Mouse (Mus musculus) heart, embryonic 13.5 days (tissue): ENCODE measurements around the gene Insc. TPM values are rescaled to one million over a fixed set of nuclear protein-coding genes. Genes with fewer than 3 reads are reported as not detected.

ENCODE experiments used
- ATAC-seq: fragments of 200-750 bp; cut with Nextera tagmentation; 2 replicates; pipeline ENCODE4 v1.8.0; 2017; ENCODE audit warnings: moderate TSS enrichment; ENCODE audit not compliant: insufficient number of reproducible peaks, low FRiP score, low TSS enrichment; ENCODE audit errors: extremely low read depth
- H3K27ac ChIP-seq: fragments of 300-500 bp; sonication (generic); replicated peaks from 2 replicates; pipeline ENCODE4 v1.5.1; 2015; ENCODE audit warnings: moderate library complexity, mild to moderate bottlenecking, inconsistent platforms
- H3K27me3 ChIP-seq: fragments of 300-500 bp; sonication (generic); replicated peaks from 2 replicates; pipeline ENCODE4 v1.6.1; 2015; ENCODE audit warnings: mild to moderate bottlenecking, inconsistent platforms
- H3K36me3 ChIP-seq: fragments of 300-500 bp; sonication (generic); 2 replicates; pipeline ENCODE4 v1.6.1; 2015; ENCODE audit warnings: mild to moderate bottlenecking, inconsistent platforms
- H3K4me1 ChIP-seq: fragments of 300-500 bp; sonication (generic); 2 replicates; pipeline ENCODE4 v1.6.1; 2015; ENCODE audit warnings: inconsistent platforms
- H3K4me2 ChIP-seq: fragments of 300-500 bp; sonication (generic); 2 replicates; pipeline ENCODE4 v1.6.1; 2015; ENCODE audit warnings: inconsistent platforms, mild to moderate bottlenecking, moderate library complexity
- H3K4me3 ChIP-seq: fragments of 300-500 bp; sonication (generic); 2 replicates; pipeline ENCODE4 v1.5.1; 2015; ENCODE audit warnings: moderate library complexity, mild to moderate bottlenecking, inconsistent platforms
- H3K9ac ChIP-seq: fragments of 300-500 bp; sonication (generic); 2 replicates; pipeline ENCODE4 v1.6.1; 2015; ENCODE audit warnings: inconsistent platforms, mild to moderate bottlenecking, moderate library complexity
- H3K9me3 ChIP-seq: fragments of 300-500 bp; sonication (generic); 2 replicates; pipeline ENCODE4 v1.6.1; 2016; ENCODE audit warnings: inconsistent platforms
- WGBS: fragments of 180-500 bp; shearing (Covaris S2); methylation state at CpG from one replicate; pipeline ENCODE4 v1.1.7; 2015; ENCODE audit warnings: mixed read lengths; 5-methylcytosine and 5-hydroxymethylcytosine counted together
- polyA plus RNA-seq: library from polyadenylated mRNA; unstranded; fragments of >200 nt; fragmentation: Nextera tagmentation; extraction: Ambion mirVana; gene quantifications from 2 replicates; pipeline ENCODE4 v1.2.1, GENCODE M21; 2015

Insc gene
- polyA plus RNA-seq, 1 experiment from 2014 or later, result 4.3 TPM

DNA sequence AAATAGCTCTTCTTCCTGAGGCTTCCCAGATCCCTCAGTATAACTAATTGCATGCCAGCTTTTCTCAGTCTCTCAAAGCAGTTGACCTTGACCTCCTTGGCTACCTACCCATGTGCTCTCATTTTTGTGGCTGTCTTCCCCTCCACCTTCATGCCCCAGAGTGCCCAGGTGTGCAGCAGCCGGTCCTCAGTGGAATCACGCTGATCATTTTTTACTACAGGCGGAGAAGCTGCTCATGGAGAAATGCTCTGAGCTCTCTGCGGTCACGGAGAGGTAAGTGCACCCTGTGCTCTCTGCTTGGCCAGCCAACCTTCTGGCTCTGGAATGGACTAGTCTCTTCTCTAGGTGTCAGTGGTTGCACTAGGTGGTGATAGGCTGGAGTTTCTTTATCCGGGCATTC lies 48.5 kb downstream of the Insc start:
- ATAC-seq, result no peak

DNA sequence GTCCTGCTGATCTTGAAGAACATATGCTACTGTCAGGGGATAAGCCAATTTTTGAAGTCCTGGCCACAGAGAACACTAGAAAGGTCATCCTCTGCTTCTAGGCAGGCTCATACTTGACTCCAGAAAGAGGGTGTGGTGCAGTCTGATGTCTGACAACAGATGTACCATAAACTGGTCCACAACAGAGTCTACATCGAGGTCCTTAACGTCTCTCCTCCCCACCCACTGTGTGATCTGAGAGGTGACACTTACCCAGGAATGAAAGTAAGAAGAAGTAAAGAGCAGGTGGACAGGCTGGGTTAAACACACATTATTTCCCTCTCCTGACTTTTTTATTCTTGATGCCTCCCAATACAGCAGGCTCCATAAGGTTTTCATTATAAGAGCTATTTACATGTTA lies 50.9 kb downstream of the Insc start:
- no peak for ATAC-seq
- 75% methylated on average over 2 of the region's 2 CpGs for WGBS

More for the DNA sequence above, 48.5 kb downstream of the Insc start:
- Histone ChIP-seq H3K4me3 (no peak overlapping the region), H3K27me3 (no peaks in the 10 kb centered on the region), H3K9ac (no peak overlapping the region), H3K4me1 (peaks cover 3% of the 10 kb centered on the region; the same call in 1 of the 2 replicates), H3K36me3 (no peaks in the 10 kb centered on the region), H3K27ac (no peak overlapping the region), H3K4me2 (no peak overlapping the region), H3K9me3 (no peaks in the 10 kb centered on the region; the same call in 1 of the 2 replicates)
- WGBS, result 74% methylated on average over 6 of the region's 6 CpGs

DNA sequence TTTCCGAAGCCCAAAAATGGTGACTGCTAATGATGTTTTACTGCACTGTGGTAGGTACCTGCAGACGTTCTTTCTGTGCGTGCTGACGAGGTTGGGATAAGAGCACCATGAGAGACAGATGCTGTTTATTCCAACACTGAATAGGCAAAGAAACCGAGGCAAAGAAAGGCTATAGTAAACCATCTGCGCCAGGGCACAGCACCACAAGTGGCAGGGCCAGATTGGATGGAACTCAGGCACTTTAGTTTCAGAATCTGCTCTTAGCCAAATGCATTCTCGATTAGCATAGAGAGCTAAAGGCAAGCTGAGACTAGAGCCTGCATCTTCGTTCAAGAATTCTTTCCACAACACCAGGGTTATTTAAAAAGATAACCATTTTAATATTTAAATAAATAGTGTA lies 59.1 kb downstream of the Insc start:
- Histone ChIP-seq H3K27me3 (no peaks in the 10 kb centered on the region), H3K4me2 (no peak overlapping the region), H3K4me3 (no peak overlapping the region), H3K36me3 (no peaks in the 10 kb centered on the region), H3K9me3 (no peaks in the 10 kb centered on the region), H3K4me1 (no peaks in the 10 kb centered on the region), H3K9ac (no peak overlapping the region), H3K27ac (no peak overlapping the region)
- 68% methylated on average over 8 of the region's 8 CpGs for WGBS
- no peak for ATAC-seq

More for the DNA sequence above, 50.9 kb downstream of the Insc start:
- no peak overlapping the region for H3K4me2 ChIP-seq
- no peak overlapping the region for H3K27ac ChIP-seq
- H3K27me3 ChIP-seq, result no peaks in the 10 kb centered on the region
- no peaks in the 10 kb centered on the region; the same call in 1 of the 2 replicates for H3K9me3 ChIP-seq
- H3K4me1 ChIP-seq, result peaks cover 3% of the 10 kb centered on the region; the same call in 1 of the 2 replicates
- no peak overlapping the region for H3K4me3 ChIP-seq
- H3K9ac ChIP-seq, result no peak overlapping the region
- no peaks in the 10 kb centered on the region for H3K36me3 ChIP-seq

DNA sequence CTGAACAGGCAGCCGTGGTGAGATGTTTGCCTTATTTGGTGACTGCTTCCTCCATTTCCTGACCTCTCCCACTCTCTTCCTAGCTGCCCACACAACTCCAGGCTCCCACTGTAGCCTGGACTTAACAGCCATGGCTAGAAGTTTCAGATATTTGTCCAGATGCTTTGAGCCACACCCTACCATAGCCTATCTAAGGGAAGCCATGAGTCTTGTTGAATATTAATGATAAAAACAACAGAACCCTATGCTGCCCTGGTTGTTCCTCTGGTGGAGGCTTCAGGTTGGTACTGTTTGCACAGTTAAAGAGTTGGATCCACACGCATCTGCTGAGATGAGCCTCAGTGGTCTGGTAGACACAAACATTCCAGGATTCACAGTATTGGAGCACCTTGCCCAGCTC lies 61.8 kb downstream of the Insc start:
- ATAC-seq, result no peak
- no peaks in the 10 kb centered on the region for H3K4me1 ChIP-seq
- H3K4me2 ChIP-seq, result no peak overlapping the region
- H3K36me3 ChIP-seq, result no peaks in the 10 kb centered on the region
- no peak overlapping the region for H3K27ac ChIP-seq
- H3K9ac ChIP-seq, result no peak overlapping the region
- H3K4me3 ChIP-seq, result no peak overlapping the region
- no peaks in the 10 kb centered on the region for H3K9me3 ChIP-seq
- WGBS, result 56% methylated on average over 2 of the region's 2 CpGs
- H3K27me3 ChIP-seq, result no peaks in the 10 kb centered on the region

DNA sequence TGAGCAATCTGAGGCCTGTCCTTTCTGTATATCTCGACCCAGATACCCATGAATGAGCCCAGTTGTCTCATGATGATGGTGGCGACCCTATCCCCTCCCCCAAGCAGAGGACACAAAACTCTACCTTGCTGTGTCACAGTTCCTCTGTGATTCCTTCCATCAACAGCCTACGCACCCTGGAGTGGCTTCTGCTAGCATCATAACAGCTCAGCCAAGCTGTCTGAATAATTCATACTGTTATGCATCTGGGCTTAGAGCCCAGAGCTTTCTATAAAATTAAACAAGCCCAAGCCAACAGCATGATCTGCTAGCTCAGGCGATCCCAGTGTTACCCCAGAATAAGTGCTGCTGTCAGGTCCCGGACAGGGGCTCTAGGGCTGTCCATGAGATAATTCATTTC lies 63.8 kb downstream of the Insc start:
- Histone ChIP-seq H3K4me3 (no peak overlapping the region), H3K9me3 (0 out of 2 replicates have a peak, but pooled peaks cover 4% of the 10 kb centered on the region), H3K4me1 (no peaks in the 10 kb centered on the region), H3K27me3 (no peaks in the 10 kb centered on the region), H3K9ac (no peak overlapping the region), H3K36me3 (no peaks in the 10 kb centered on the region), H3K4me2 (no peak overlapping the region), H3K27ac (no peak overlapping the region)
- 71% methylated on average over 5 of the region's 5 CpGs for WGBS
- ATAC-seq, result no peak

DNA sequence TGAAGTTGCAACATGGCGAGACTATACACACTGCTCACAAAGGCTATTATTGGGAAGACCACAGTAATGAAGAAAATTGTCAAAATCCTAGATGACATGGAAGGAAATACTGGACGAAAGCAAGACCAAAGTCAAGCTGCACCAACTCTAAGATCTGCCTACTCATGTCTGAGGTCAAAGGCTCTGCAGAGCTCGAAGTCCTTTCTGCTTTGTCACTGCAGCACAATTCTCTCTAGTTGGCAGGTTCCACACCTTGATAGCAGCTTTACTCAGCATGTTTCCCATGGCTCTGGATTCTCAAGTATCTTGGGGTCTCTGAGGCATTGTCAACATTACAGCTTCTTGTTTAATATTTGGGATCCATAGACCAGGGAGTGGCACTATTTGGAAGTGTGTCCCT lies 64.8 kb downstream of the Insc start:
- no peak overlapping the region for H3K27ac ChIP-seq
- no peaks in the 10 kb centered on the region for H3K4me1 ChIP-seq
- no peaks in the 10 kb centered on the region for H3K27me3 ChIP-seq
- ATAC-seq, result no peak
- H3K4me3 ChIP-seq, result no peak overlapping the region
- H3K9ac ChIP-seq, result no peak overlapping the region
- no peak overlapping the region for H3K4me2 ChIP-seq
- no peaks in the 10 kb centered on the region for H3K36me3 ChIP-seq
- H3K9me3 ChIP-seq, result 0 out of 2 replicates have a peak, but pooled peaks cover 4% of the 10 kb centered on the region
- 75% methylated on average over 3 of the region's 3 CpGs for WGBS

DNA sequence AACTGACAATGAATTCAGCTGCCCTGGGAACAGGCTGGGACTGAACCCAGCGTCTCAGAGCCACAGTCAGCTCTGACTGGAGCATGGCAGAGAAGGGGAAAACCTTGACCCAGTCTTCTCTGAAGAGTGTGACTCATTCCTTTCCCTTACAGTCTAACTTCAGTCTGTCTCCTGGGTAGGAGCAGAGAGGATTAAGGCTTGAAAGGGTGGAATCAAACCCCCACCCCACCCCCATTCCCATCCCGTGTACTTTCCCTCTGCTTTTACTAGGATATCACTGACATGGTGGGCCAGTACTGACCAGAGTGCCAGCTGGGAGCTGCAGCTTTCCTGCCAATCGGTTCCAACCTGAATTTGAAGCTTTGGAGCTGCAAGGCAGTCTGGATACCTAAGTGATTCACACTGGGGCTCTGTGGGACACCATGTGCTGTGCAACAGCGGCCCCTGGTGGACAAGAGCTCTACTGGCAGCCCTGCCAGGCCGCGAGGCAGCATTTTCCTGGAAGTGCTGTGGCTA lies 73.9 kb downstream of the Insc start:
- H3K9ac ChIP-seq, result no peak overlapping the region
- no peaks in the 10 kb centered on the region for H3K36me3 ChIP-seq
- no peak overlapping the region for H3K4me3 ChIP-seq
- no peak overlapping the region for H3K27ac ChIP-seq
- H3K27me3 ChIP-seq, result peaks cover 24% of the 10 kb centered on the region; the same call in 1 of the 2 replicates
- no peak for ATAC-seq
- 9% methylated on average over 6 of the region's 6 CpGs for WGBS
- no peak overlapping the region for H3K4me2 ChIP-seq
- H3K9me3 ChIP-seq, result no peaks in the 10 kb centered on the region
- no peaks in the 10 kb centered on the region for H3K4me1 ChIP-seq

DNA sequence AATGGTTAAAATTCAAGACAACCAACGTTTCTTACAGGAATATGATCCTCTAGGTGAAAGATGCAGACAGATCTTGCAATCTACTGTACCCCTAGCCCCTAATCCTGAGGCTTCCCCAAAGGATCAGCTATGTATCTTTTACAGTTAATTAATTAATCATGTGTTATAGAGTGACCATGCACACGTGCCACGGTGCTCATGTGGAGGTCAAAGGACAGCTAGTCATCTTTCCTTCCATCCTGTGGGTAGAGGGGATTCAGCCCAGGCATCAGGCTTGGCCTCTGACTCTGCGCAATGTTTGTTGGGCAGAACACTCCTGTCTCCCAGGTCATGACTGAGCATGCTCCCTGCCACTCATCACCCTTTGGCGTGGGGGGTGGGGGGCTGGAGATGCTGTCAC lies 74.4 kb downstream of the Insc start:
- ATAC-seq, result no peak
- Histone ChIP-seq H3K36me3 (no peaks in the 10 kb centered on the region), H3K9me3 (no peaks in the 10 kb centered on the region), H3K4me3 (no peak overlapping the region), H3K27me3 (peaks cover 24% of the 10 kb centered on the region; the same call in 1 of the 2 replicates), H3K4me1 (no peaks in the 10 kb centered on the region), H3K9ac (no peak overlapping the region), H3K4me2 (no peak overlapping the region), H3K27ac (no peak overlapping the region)
- WGBS, result 26% methylated on average over 5 of the region's 5 CpGs

DNA sequence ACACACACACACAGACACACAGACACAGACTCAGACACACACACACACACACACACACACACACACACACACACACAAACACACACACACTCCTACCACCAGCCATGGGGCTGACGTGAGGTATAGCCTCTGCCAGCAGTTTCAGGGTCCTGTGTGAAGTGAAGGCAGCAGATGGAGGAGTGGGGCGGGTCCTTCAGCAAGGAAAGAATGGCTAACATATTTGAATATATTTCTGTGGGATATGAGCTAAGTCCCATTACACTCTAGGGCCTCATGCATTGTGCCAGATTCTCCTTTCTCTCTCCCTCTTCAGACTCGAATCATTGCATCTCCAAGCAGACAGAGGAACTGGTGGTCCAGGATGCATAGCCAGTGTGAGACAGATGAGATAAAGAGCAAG lies 74.9 kb downstream of the Insc start:
- no peak overlapping the region for H3K4me3 ChIP-seq
- no peak for ATAC-seq
- H3K27me3 ChIP-seq, result peaks cover 24% of the 10 kb centered on the region; the same call in 1 of the 2 replicates
- H3K36me3 ChIP-seq, result no peaks in the 10 kb centered on the region
- no peak overlapping the region for H3K27ac ChIP-seq
- WGBS, result 71% methylated on average over 3 of the region's 3 CpGs
- no peak overlapping the region for H3K9ac ChIP-seq
- no peaks in the 10 kb centered on the region for H3K4me1 ChIP-seq
- no peaks in the 10 kb centered on the region for H3K9me3 ChIP-seq
- no peak overlapping the region for H3K4me2 ChIP-seq

DNA sequence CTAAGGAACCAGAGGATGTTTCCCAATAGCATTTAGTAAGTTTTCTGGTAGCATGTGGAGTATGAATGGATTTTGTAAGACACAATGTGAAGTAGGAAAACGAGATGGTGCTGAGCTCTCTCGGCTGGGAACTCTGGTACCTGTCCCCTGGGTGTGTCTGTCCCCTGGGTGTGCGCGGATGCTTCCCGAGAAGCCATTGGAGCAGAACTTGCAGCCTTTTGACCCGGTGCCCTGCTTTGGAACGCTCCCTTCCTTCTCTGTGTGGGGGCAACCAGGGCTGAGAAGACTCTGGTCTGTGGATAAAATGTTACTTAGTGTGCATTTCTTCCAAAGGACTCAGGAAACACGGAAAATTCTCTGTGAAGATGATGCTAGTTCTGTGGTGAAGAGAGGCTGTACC lies 75.3 kb downstream of the Insc start:
- ATAC-seq, result no peak
- no peak overlapping the region for H3K4me2 ChIP-seq
- WGBS, result 66% methylated on average over 8 of the region's 8 CpGs
- no peak overlapping the region for H3K27ac ChIP-seq
- H3K27me3 ChIP-seq, result peaks cover 24% of the 10 kb centered on the region; the same call in 1 of the 2 replicates
- H3K9ac ChIP-seq, result no peak overlapping the region
- H3K9me3 ChIP-seq, result no peaks in the 10 kb centered on the region
- no peak overlapping the region for H3K4me3 ChIP-seq
- H3K4me1 ChIP-seq, result no peaks in the 10 kb centered on the region
- no peaks in the 10 kb centered on the region for H3K36me3 ChIP-seq

DNA sequence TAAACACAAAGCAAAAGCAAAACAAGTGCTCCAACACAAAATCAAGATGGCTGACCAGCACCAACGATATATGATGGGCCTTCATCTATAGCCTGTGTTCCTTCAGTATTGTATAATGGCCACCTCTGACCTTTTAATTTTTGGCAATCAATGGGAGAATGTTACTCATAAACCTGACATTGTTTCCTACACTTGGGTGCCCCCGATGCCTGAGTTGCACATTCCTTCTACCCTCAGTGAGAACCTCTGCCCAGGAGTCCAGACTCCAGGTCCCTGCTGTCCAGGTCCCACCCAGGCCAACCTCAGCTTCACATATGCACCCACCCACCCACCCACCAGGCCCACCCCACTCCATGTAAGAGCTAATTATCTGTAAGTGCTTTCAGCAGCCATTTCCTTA lies 79.2 kb downstream of the Insc start:
- Histone ChIP-seq H3K4me2 (no peak overlapping the region), H3K4me1 (peaks cover 9% of the 10 kb centered on the region), H3K27ac (no peak overlapping the region), H3K36me3 (no peaks in the 10 kb centered on the region), H3K9ac (no peak overlapping the region), H3K27me3 (peaks cover 11% of the 10 kb centered on the region; the same call in 1 of the 2 replicates), H3K4me3 (no peak overlapping the region), H3K9me3 (no peaks in the 10 kb centered on the region)
- no peak for ATAC-seq
- WGBS, result 70% methylated on average over 2 of the region's 2 CpGs

DNA sequence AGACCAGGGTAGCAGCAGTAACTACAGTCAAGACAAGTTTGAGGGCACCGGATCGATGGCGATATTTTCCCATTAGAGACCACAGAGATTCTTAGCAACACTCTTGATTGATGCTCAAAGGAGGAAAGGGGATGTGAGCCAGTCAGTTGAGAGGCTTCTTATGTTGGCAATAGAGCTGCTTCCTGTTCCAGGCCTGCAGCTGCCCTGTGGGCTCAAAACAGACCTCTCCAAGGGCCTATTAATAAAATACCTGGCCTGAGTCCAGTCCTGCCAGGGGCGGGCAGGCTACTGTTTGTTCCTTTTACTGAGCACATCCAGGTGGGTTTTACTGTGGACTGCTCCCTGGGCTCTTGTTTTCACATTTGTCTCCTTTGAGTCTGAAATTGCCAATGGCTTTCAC lies 83.9 kb downstream of the Insc start:
- Histone ChIP-seq H3K4me2 (no peak overlapping the region), H3K4me1 (peaks cover 13% of the 10 kb centered on the region), H3K9me3 (no peaks in the 10 kb centered on the region), H3K27ac (no peak overlapping the region), H3K27me3 (no peaks in the 10 kb centered on the region), H3K4me3 (no peak overlapping the region), H3K9ac (no peak overlapping the region), H3K36me3 (no peaks in the 10 kb centered on the region)
- no peak for ATAC-seq
- 64% methylated on average over 4 of the region's 4 CpGs for WGBS
